Mouse (Mus musculus): ENCODE data around the gene Igfbp4. TPM values are rescaled to one million over a fixed set of nuclear protein-coding genes. Genes with fewer than 3 reads are reported as not detected.

The Igfbp4 gene
- polyA plus RNA-seq, 1 experiment from 2014 or later, result 494 TPM

DNA sequence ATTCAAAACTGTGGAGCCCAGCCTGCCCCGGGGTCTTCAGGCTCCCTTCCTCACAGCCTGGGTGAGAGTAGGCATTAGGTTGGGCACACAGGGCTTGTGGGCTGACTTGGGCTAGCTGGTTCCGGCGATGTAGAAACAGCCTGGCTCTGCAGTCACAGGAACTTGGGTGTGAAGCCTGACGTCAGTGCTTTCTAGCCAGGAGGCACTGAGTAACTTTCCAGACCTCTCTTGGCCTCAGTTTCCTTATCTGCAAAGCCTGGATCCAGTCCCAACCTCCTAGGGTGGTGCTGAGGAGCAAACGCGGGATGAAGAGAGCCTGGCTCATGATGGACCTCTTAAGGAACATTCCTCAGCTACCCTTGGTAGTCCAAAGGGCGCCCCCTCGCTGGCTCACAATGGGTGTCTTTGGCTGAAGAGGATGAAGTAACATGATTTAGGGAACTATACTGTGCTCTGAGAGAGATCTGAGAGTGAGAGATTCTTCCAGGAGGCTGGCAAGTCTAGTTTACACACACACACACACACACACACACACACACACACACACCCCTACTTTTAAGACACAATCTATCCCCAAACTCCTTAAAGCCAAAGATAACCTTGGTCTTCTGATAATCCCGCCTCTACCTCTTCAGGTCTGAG lies 40.0 kb downstream of the Igfbp4 start:
- H3K4me2 ChIP-seq (replicated peaks; ENCODE audit: low read depth, low read length), result no peak overlapping the region
- H3K27me3 ChIP-seq (ENCODE audit: control insufficient read depth, insufficient read depth, low read length), result no peaks in the 10 kb centered on the region
- no peak overlapping the region for H3K9ac ChIP-seq (replicated peaks; ENCODE audit: low read depth, low read length)
- no peaks in the 10 kb centered on the region for H3K9me3 ChIP-seq (ENCODE audit: control insufficient read depth, low read depth, low read length)
- no peak for ATAC-seq (ENCODE audit: insufficient number of reproducible peaks, insufficient read depth, low FRiP score, low read depth)
- no peak overlapping the region for H3K27ac ChIP-seq (ENCODE audit: low read length)
- no peak overlapping the region for H3K4me3 ChIP-seq (ENCODE audit: low read depth, low read length)
- H3K36me3 ChIP-seq (ENCODE audit: control insufficient read depth, insufficient read depth, low read length), result no peaks in the 10 kb centered on the region
- 79% methylated on average over 9 of the region's 9 CpGs for WGBS
- peaks cover 16% of the 10 kb centered on the region for H3K4me1 ChIP-seq (ENCODE audit: control insufficient read depth, insufficient read depth, low read length)

DNA sequence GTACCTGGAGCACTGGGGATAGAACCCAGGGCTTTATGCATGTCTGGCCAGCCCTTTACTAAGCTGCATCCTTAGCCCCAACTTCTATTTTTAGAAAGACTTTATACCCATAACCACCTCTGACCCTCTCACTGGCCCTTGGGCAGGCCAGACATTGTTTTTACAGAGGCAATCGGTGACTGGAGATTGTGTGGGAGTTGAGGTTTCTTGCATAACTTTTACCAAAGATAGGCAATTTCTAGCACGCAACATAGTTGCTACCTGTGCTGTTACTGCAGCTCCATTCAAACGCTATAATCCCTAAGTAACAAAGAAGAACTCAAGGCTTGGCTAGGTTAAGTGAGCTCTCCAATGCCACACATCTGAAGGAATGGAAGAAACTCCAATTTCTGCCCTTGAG lies 40.5 kb downstream of the Igfbp4 start:
- WGBS, result 54% methylated on average over 3 of the region's 3 CpGs
- H3K4me2 ChIP-seq (replicated peaks; ENCODE audit: low read depth, low read length), result no peak overlapping the region
- no peaks in the 10 kb centered on the region for H3K27me3 ChIP-seq (ENCODE audit: control insufficient read depth, insufficient read depth, low read length)
- no peaks in the 10 kb centered on the region for H3K9me3 ChIP-seq (ENCODE audit: control insufficient read depth, low read depth, low read length)
- peaks cover 16% of the 10 kb centered on the region for H3K4me1 ChIP-seq (ENCODE audit: control insufficient read depth, insufficient read depth, low read length)
- H3K27ac ChIP-seq (ENCODE audit: low read length), result no peak overlapping the region
- no peaks in the 10 kb centered on the region for H3K36me3 ChIP-seq (ENCODE audit: control insufficient read depth, insufficient read depth, low read length)
- no peak overlapping the region for H3K9ac ChIP-seq (replicated peaks; ENCODE audit: low read depth, low read length)
- no peak for ATAC-seq (ENCODE audit: insufficient number of reproducible peaks, insufficient read depth, low FRiP score, low read depth)
- no peak overlapping the region for H3K4me3 ChIP-seq (ENCODE audit: low read depth, low read length)

DNA sequence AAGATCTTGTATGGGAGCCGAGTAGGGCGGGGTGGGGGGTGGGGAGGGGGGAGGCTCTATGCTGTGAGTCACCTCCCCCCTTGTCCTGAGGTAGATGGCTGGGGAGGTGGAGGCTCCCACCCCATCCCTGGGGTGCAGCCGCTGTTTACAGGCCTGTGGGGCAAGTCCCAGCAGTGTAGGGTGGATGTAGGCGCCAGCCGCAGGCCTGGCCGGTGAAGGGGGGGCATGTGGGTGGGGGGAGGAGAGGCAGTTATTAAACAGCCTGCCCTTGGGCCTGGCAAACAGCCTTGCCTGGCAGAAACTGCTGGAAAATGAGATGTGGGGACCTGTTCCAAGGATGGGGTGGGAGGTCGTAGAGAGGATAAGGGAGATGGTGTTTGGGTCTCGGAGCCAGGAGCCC lies 41.1 kb downstream of the Igfbp4 start:
- no peaks in the 10 kb centered on the region for H3K36me3 ChIP-seq (ENCODE audit: control insufficient read depth, insufficient read depth, low read length)
- no peaks in the 10 kb centered on the region for H3K9me3 ChIP-seq (ENCODE audit: control insufficient read depth, low read depth, low read length)
- ATAC-seq (ENCODE audit: insufficient number of reproducible peaks, insufficient read depth, low FRiP score, low read depth), result peak; percentile 57; the same call in 1 of the 2 replicates
- H3K27me3 ChIP-seq (ENCODE audit: control insufficient read depth, insufficient read depth, low read length), result no peaks in the 10 kb centered on the region
- H3K27ac ChIP-seq (ENCODE audit: low read length), result no peak overlapping the region
- H3K4me3 ChIP-seq (ENCODE audit: low read depth, low read length), result no peak overlapping the region
- H3K9ac ChIP-seq (replicated peaks; ENCODE audit: low read depth, low read length), result no peak overlapping the region
- no peak overlapping the region for H3K4me2 ChIP-seq (replicated peaks; ENCODE audit: low read depth, low read length)
- 53% methylated on average over 8 of the region's 8 CpGs for WGBS
- H3K4me1 ChIP-seq (ENCODE audit: control insufficient read depth, insufficient read depth, low read length), result peaks cover 16% of the 10 kb centered on the region

DNA sequence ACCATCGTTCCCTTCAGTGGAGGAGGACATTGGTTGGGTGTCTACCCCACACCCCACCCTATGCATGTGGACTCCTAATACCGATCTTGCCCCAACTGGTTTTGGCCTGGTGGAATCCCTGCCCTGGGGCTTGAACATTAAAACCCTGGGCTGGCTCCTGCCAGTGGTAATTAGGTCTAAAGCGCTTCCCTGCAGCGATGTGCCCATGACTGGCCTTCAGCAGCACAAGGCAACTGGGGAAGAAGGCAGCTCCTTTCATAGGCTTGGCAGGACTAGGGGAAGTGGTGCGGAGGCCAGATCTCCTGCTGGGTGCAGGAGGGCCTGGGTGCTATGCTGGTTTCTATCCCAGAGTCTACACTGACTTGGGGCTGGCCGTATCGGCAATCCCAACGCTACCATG lies 42.5 kb downstream of the Igfbp4 start:
- no peaks in the 10 kb centered on the region for H3K9me3 ChIP-seq (ENCODE audit: control insufficient read depth, low read depth, low read length)
- H3K36me3 ChIP-seq (ENCODE audit: control insufficient read depth, insufficient read depth, low read length), result no peaks in the 10 kb centered on the region
- H3K27ac ChIP-seq (ENCODE audit: low read length), result no peak overlapping the region
- H3K4me3 ChIP-seq (ENCODE audit: low read depth, low read length), result no peak overlapping the region
- no peak overlapping the region for H3K4me2 ChIP-seq (replicated peaks; ENCODE audit: low read depth, low read length)
- no peak for ATAC-seq (ENCODE audit: insufficient number of reproducible peaks, insufficient read depth, low FRiP score, low read depth)
- H3K4me1 ChIP-seq (ENCODE audit: control insufficient read depth, insufficient read depth, low read length), result peaks cover 12% of the 10 kb centered on the region
- 91% methylated on average over 8 of the region's 8 CpGs for WGBS
- H3K9ac ChIP-seq (replicated peaks; ENCODE audit: low read depth, low read length), result no peak overlapping the region
- no peaks in the 10 kb centered on the region for H3K27me3 ChIP-seq (ENCODE audit: control insufficient read depth, insufficient read depth, low read length)

DNA sequence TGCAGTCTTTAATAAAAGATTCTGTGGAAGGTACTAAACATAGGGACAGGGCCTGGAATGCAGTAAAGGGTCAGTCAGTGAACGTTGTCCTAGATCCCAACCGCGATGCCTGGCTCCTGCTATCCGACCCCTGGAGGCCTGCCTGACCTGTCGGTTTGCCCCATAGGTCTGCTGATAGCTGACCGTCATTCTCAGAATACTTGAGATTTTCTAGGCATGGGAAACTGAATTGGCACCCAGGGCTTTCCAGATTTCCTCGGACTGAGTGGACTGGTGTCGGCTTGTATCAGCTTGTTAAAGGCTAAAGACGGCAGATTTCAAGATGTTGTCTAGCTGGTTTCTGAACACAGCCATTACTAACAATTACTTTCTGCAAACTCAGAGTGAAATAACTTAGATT lies 43.3 kb downstream of the Igfbp4 start:
- no peak overlapping the region for H3K9ac ChIP-seq (replicated peaks; ENCODE audit: low read depth, low read length)
- no peaks in the 10 kb centered on the region for H3K36me3 ChIP-seq (ENCODE audit: control insufficient read depth, insufficient read depth, low read length)
- no peaks in the 10 kb centered on the region for H3K27me3 ChIP-seq (ENCODE audit: control insufficient read depth, insufficient read depth, low read length)
- 64% methylated on average over 9 of the region's 9 CpGs for WGBS
- peaks cover 10% of the 10 kb centered on the region; the same call in 1 of the 2 replicates for H3K4me1 ChIP-seq (ENCODE audit: control insufficient read depth, insufficient read depth, low read length)
- no peaks in the 10 kb centered on the region for H3K9me3 ChIP-seq (ENCODE audit: control insufficient read depth, low read depth, low read length)
- no peak for ATAC-seq (ENCODE audit: insufficient number of reproducible peaks, insufficient read depth, low FRiP score, low read depth)
- no peak overlapping the region for H3K4me2 ChIP-seq (replicated peaks; ENCODE audit: low read depth, low read length)
- no peak overlapping the region for H3K4me3 ChIP-seq (ENCODE audit: low read depth, low read length)
- H3K27ac ChIP-seq (ENCODE audit: low read length), result no peak overlapping the region

DNA sequence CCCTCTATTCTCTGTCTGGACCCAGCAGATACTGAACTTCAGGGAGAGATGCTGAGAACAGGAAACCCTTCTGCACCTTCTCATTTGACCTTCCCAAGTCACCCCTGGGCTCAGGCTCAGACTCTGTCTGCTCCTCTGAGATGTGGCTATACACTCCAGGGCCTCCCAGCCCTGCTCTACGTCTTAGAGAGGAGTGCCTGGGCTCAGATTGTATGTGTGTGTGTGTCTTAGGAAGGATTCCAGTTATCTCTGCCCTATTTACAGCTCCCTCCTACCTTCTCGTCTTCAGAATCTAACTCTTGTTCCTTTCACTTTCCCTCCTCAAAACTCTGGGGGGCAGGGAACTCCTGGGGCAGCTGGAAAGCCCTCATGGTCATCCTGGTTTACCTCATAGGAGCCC lies 47.4 kb downstream of the Igfbp4 start:
- Histone ChIP-seq H3K9ac (replicated peaks; ENCODE audit: low read depth, low read length) (no peak overlapping the region), H3K4me2 (replicated peaks; ENCODE audit: low read depth, low read length) (peak overlapping the region; percentile 8; the same call in 1 of the 2 replicates), H3K4me1 (ENCODE audit: control insufficient read depth, insufficient read depth, low read length) (peaks cover 3% of the 10 kb centered on the region; the same call in 1 of the 2 replicates), H3K36me3 (ENCODE audit: control insufficient read depth, insufficient read depth, low read length) (no peaks in the 10 kb centered on the region), H3K4me3 (ENCODE audit: low read depth, low read length) (no peak overlapping the region), H3K27ac (ENCODE audit: low read length) (no peak overlapping the region), H3K9me3 (ENCODE audit: control insufficient read depth, low read depth, low read length) (no peaks in the 10 kb centered on the region), H3K27me3 (ENCODE audit: control insufficient read depth, insufficient read depth, low read length) (no peaks in the 10 kb centered on the region)
- WGBS, result 43% methylated on average over 2 of the region's 2 CpGs
- ATAC-seq (ENCODE audit: insufficient number of reproducible peaks, insufficient read depth, low FRiP score, low read depth), result no peak

DNA sequence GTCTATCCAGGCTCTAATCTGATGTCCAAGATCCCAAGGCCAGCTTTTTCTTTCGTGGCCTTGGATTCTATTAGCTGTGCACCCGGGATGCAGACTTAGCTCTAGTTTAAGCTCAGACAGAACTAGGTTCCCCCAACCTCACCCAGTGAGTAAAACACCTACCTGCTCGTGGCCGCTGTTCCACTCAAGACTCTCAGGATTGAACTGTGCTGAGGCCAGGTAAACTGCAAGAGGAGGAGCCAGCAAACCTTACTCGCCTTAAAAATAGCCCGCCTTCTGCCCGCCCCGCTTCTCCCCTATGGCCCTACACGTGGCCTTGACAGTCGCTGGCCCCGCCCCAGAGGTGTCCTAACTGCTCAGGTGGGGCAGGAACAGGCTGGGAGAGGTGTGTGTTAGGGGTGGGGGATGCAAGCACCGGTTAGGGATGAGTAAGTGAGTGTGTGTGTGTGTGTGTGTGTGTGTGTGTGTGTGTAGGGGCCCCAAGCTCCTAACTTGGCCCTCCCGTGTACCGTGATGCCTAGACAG lies 48.1 kb downstream of the Igfbp4 start, which contains the start of gene Tns4:
Tns4 (minus strand) TSS at position 230 of the 525 bp plus-strand sequence.
- no peaks in the 10 kb centered on the region for H3K9me3 ChIP-seq (ENCODE audit: control insufficient read depth, low read depth, low read length)
- 0 out of 2 replicates have a peak, but pooled peaks have one; percentile 54 for ATAC-seq (ENCODE audit: insufficient number of reproducible peaks, insufficient read depth, low FRiP score, low read depth)
- H3K4me3 ChIP-seq (ENCODE audit: low read depth, low read length), result no peak within 1 kb of the TSS
- H3K27ac ChIP-seq (ENCODE audit: low read length), result no peak within 1 kb of the TSS
- no peaks in the 10 kb centered on the region for H3K36me3 ChIP-seq (ENCODE audit: control insufficient read depth, insufficient read depth, low read length)
- 63% methylated on average over 14 of the region's 14 CpGs for WGBS
- peak within 1 kb of the TSS; percentile 8; the same call in 1 of the 2 replicates for H3K4me2 ChIP-seq (replicated peaks; ENCODE audit: low read depth, low read length)
- H3K4me1 ChIP-seq (ENCODE audit: control insufficient read depth, insufficient read depth, low read length), result peaks cover 3% of the 10 kb centered on the region; the same call in 1 of the 2 replicates
- H3K9ac ChIP-seq (replicated peaks; ENCODE audit: low read depth, low read length), result no peak within 1 kb of the TSS
- no peaks in the 10 kb centered on the region for H3K27me3 ChIP-seq (ENCODE audit: control insufficient read depth, insufficient read depth, low read length)

DNA sequence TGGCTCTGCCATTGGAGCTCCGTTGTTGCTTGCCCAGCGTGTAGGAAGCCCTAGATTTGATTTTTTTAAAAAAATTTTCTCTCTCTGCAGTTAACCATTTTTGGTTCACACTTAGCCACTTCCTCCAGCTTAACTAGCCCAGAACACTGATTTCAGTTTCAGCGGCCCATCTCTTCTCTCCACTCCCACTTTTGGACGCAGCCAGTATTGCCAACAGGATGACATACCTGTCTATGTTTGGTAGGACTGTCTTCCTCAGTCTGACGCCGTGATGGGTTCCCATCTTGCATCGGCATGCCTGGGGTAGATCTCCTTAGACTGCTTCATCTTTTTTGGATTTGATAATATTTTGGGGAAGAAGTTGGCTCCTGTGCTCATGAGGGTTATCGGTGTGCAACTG lies 49.3 kb downstream of the Igfbp4 start:
- Histone ChIP-seq H3K27me3 (ENCODE audit: control insufficient read depth, insufficient read depth, low read length) (no peaks in the 10 kb centered on the region), H3K4me2 (replicated peaks; ENCODE audit: low read depth, low read length) (no peak overlapping the region), H3K9me3 (ENCODE audit: control insufficient read depth, low read depth, low read length) (no peaks in the 10 kb centered on the region; the same call in 1 of the 2 replicates), H3K27ac (ENCODE audit: low read length) (no peak overlapping the region), H3K36me3 (ENCODE audit: control insufficient read depth, insufficient read depth, low read length) (no peaks in the 10 kb centered on the region), H3K4me3 (ENCODE audit: low read depth, low read length) (no peak overlapping the region), H3K4me1 (ENCODE audit: control insufficient read depth, insufficient read depth, low read length) (peaks cover 3% of the 10 kb centered on the region; the same call in 1 of the 2 replicates), H3K9ac (replicated peaks; ENCODE audit: low read depth, low read length) (no peak overlapping the region)
- no peak for ATAC-seq (ENCODE audit: insufficient number of reproducible peaks, insufficient read depth, low FRiP score, low read depth)
- 94% methylated on average over 8 of the region's 8 CpGs for WGBS
